Mouse (Mus musculus) adrenal gland, adult 18-20 months (tissue): ENCODE results near the gene Pax8. TPM values are rescaled to one million over a fixed set of nuclear protein-coding genes. Genes with fewer than 3 reads are reported as not detected.

ENCODE experiments used
- DNase-seq, 2 experiments: peaks; one replicate each; pipeline ENCODE4 v3.0.0; 2021 to 2022; ENCODE audit warnings: low spot score in 2 of 2
- total RNA-seq, 2 experiments: library from RNA; stranded (reverse); gene quantifications; 1 replicate in 1 of 2; 2 replicates in 1 of 2; pipeline ENCODE4 v1.2.3; 2021

Pax8 gene
- total RNA-seq, 2 experiments from 2014 or later = not detected

- DNase-seq = no peak
Measured at GRCm38 (mm10) chr2:24467156-24467555, 8.2 kb downstream of the Pax8 start.

- no peak for DNase-seq
Measured at GRCm38 (mm10) chr2:24460808-24461127, 14.6 kb downstream of the Pax8 start.

GRCm38 (mm10) chr2:24460112-24460807 is 15.1 kb downstream of the Pax8 start:
- no peak for DNase-seq

GRCm38 (mm10) chr2:24456841-24457240 is 18.6 kb downstream of the Pax8 start:
- no peak for DNase-seq

- DNase-seq = no peak
Measured at GRCm38 (mm10) chr2:24455057-24455855, 20.1 kb downstream of the Pax8 start.

- DNase-seq = no peak
Measured at GRCm38 (mm10) chr2:24454429-24455011, 20.9 kb downstream of the Pax8 start.

- DNase-seq = no peak
Measured at GRCm38 (mm10) chr2:24453206-24453605, 22.2 kb downstream of the Pax8 start.

- DNase-seq = no peak
Measured at GRCm38 (mm10) chr2:24449111-24449510, 26.3 kb downstream of the Pax8 start.

- DNase-seq = no peak
Measured at GRCm38 (mm10) chr2:24443256-24443790, 32.1 kb downstream of the Pax8 start.

GRCm38 (mm10) chr2:24442303-24442925 is 33.0 kb downstream of the Pax8 start:
- DNase-seq = no peak

- no peak for DNase-seq
Measured at GRCm38 (mm10) chr2:24441899-24442298, 33.5 kb downstream of the Pax8 start.

- DNase-seq = no peak
Measured at GRCm38 (mm10) chr2:24440056-24440455, 35.3 kb downstream of the Pax8 start.

GRCm38 (mm10) chr2:24435699-24436098 is 39.7 kb downstream of the Pax8 start:
- no peak for DNase-seq

GRCm38 (mm10) chr2:24434670-24435069 is 40.7 kb downstream of the Pax8 start:
- DNase-seq = no peak

GRCm38 (mm10) chr2:24429806-24430205 is 45.6 kb downstream of the Pax8 start:
- no peak for DNase-seq

GRCm38 (mm10) chr2:24427866-24428675 is 47.3 kb downstream of the Pax8 start:
- DNase-seq = no peak

GRCm38 (mm10) chr2:24425630-24426029 is 49.8 kb downstream of the Pax8 start:
- DNase-seq = no peak

- no peak for DNase-seq
Measured at GRCm38 (mm10) chr2:24422815-24423214, 52.6 kb downstream of the Pax8 start.

- no peak for DNase-seq
Measured at GRCm38 (mm10) chr2:24421211-24421863, 54.1 kb downstream of the Pax8 start.

- DNase-seq = no peak
Measured at GRCm38 (mm10) chr2:24417564-24417963, 57.8 kb downstream of the Pax8 start.
